Mouse (Mus musculus) adrenal gland, postnatal 14 days (tissue): ENCODE measurements at regions not wholly inside any gene's neighbourhood (a gene's known extent, or its start where the extent isn't known, plus 50 kb on each side); places are given as distances from the start of the nearest gene placed in this dataset.
A peak's percentile ranks its signal among the peaks of the same experiment; 100 is the strongest.

Experiments
- DNase-seq: peaks from one replicate; pipeline ENCODE4 v3.0.0; 2021; ENCODE audit warnings: mixed read lengths

- DNase-seq = no peak
Measured at GRCm38 (mm10) chr8:56682564-56682963, 131.7 kb downstream of the Fbxo8 start.

- DNase-seq = no peak
Measured at GRCm38 (mm10) chr8:56684352-56684751, 133.5 kb downstream of the Fbxo8 start.

- DNase-seq = no peak
Measured at GRCm38 (mm10) chr8:56695436-56695835, 144.5 kb downstream of the Fbxo8 start.

- no peak for DNase-seq
Measured at GRCm38 (mm10) chr8:56700580-56701145, 149.8 kb downstream of the Fbxo8 start.

GRCm38 (mm10) chr8:56706377-56706776 lies 155.5 kb downstream of the Fbxo8 start:
- DNase-seq = no peak

GRCm38 (mm10) chr8:56706941-56707706 lies 156.2 kb downstream of the Fbxo8 start:
- DNase-seq = peak; percentile 9

GRCm38 (mm10) chr8:56720001-56720400 lies 169.1 kb downstream of the Fbxo8 start:
- DNase-seq = no peak

- no peak for DNase-seq
Measured at GRCm38 (mm10) chr8:56722473-56723236, 171.8 kb downstream of the Fbxo8 start.

GRCm38 (mm10) chr8:56724607-56725006 lies 173.7 kb downstream of the Fbxo8 start:
- DNase-seq = no peak

GRCm38 (mm10) chr8:56733318-56733717 lies 182.4 kb downstream of the Fbxo8 start:
- no peak for DNase-seq

- no peak for DNase-seq
Measured at GRCm38 (mm10) chr8:56735021-56735420, 184.1 kb downstream of the Fbxo8 start.

- no peak for DNase-seq
Measured at GRCm38 (mm10) chr8:56767034-56767433, 216.1 kb downstream of the Fbxo8 start.

- DNase-seq = peak; percentile 3
Measured at GRCm38 (mm10) chr8:56784441-56784840, 233.6 kb downstream of the Fbxo8 start.

- DNase-seq = no peak
Measured at GRCm38 (mm10) chr8:56789549-56790270, 238.8 kb downstream of the Fbxo8 start.

GRCm38 (mm10) chr8:56832651-56833050 lies 281.8 kb downstream of the Fbxo8 start:
- no peak for DNase-seq

- no peak for DNase-seq
Measured at GRCm38 (mm10) chr8:56833129-56833528, 282.2 kb downstream of the Fbxo8 start.

GRCm38 (mm10) chr8:56883449-56883848 lies 332.6 kb downstream of the Fbxo8 start:
- no peak for DNase-seq

GRCm38 (mm10) chr8:56884195-56884594 lies 333.3 kb downstream of the Fbxo8 start:
- DNase-seq = no peak

- DNase-seq = no peak
Measured at GRCm38 (mm10) chr8:56893638-56894037, 342.7 kb downstream of the Fbxo8 start.

GRCm38 (mm10) chr8:56915362-56915761 lies 364.5 kb downstream of the Fbxo8 start:
- DNase-seq = no peak

GRCm38 (mm10) chr8:56915989-56916388 lies 365.1 kb downstream of the Fbxo8 start:
- no peak for DNase-seq

- no peak for DNase-seq
Measured at GRCm38 (mm10) chr8:56924724-56925123, 373.8 kb downstream of the Fbxo8 start.

- DNase-seq = no peak
Measured at GRCm38 (mm10) chr8:56927166-56927565, 376.3 kb downstream of the Fbxo8 start.
